Mouse (Mus musculus): ENCODE measurements around the gene Tas2r107. TPM values are rescaled to one million over a fixed set of nuclear protein-coding genes. Genes with fewer than 3 reads are reported as not detected.
"Not testable (repeated sequence)": the region's sequence is repeated elsewhere in the genome, so short reads cannot be mapped to it uniquely, and the experiment has no call there.

The Tas2r107 gene
- polyA plus RNA-seq (2015; fragmentation: Nextera tagmentation; extraction: Ambion mirVana) = not detected in 2 replicates

DNA sequence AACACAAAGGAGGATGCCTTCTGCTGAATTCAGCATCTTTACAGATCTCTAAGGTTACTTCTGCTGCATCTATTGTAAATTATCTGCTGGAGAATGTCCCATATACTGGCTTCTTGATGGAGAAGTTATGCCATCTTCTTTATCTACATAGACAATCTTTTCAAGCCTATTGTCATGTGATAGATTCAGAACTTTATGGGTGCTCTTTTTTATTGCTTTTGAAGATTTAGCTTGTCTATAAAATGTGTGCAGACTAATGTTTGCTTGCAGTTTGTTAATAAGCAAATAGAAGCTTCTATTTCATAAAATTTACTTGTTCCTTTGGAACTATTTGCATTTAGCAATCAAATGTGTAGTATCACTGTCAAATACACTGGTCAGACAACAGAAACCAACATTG, at the start of gene Tas2r107:
Tas2r107 (minus strand) TSS at position 101 of the 400 bp plus-strand sequence.
- H3K9ac ChIP-seq (ENCODE audit: low read length) = no peak within 1 kb of the TSS
- H3K4me1 ChIP-seq (ENCODE audit: control insufficient read depth, insufficient read depth, low read length) = no peaks in the 10 kb centered on the region
- no peaks in the 10 kb centered on the region for H3K27me3 ChIP-seq (ENCODE audit: control insufficient read depth, insufficient read depth, low read length)
- no peak for ATAC-seq (ENCODE audit: insufficient read depth, low FRiP score)
- H3K4me2 ChIP-seq (ENCODE audit: low read depth, low read length) = no peak within 1 kb of the TSS
- no peaks in the 10 kb centered on the region for H3K9me3 ChIP-seq (replicated peaks; ENCODE audit: control insufficient read depth, low read length)
- no peak within 1 kb of the TSS for H3K27ac ChIP-seq (ENCODE audit: low read length)
- no peaks in the 10 kb centered on the region for H3K36me3 ChIP-seq (ENCODE audit: control insufficient read depth, insufficient read depth, low read length)
- no peak within 1 kb of the TSS for H3K4me3 ChIP-seq (replicated peaks; ENCODE audit: low read length)

DNA sequence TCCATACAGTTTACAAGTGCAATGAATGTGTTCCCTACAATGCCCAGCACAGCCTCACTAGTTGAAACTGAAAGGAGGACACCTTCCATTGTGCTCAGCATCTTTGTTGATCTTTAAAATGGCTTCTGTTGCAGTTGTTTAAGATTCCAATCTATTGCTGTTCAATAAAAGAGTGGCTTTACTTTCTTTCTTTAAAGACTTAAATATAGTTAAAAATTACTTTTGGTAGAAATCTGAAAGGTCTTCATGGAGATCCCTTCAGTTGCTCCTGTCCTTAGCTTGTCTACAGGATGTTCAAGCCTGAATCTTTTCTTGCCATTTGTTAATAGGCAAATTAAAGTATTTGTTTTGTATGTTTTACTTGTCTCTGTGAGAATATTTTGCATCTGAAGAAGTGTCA, 30.0 kb upstream of the Tas2r107 start, which contains the start of gene Tas2r114:
Tas2r114 (minus strand) TSS at position 101 of the 400 bp plus-strand sequence.
- no peak for ATAC-seq (ENCODE audit: insufficient read depth, low FRiP score)
- Histone ChIP-seq H3K4me2 (ENCODE audit: low read depth, low read length) (no peak within 1 kb of the TSS), H3K4me1 (ENCODE audit: control insufficient read depth, insufficient read depth, low read length) (no peaks in the 10 kb centered on the region), H3K9ac (ENCODE audit: low read length) (no peak within 1 kb of the TSS), H3K36me3 (ENCODE audit: control insufficient read depth, insufficient read depth, low read length) (no peaks in the 10 kb centered on the region), H3K4me3 (replicated peaks; ENCODE audit: low read length) (no peak within 1 kb of the TSS), H3K27me3 (ENCODE audit: control insufficient read depth, insufficient read depth, low read length) (no peaks in the 10 kb centered on the region), H3K9me3 (replicated peaks; ENCODE audit: control insufficient read depth, low read length) (no peaks in the 10 kb centered on the region), H3K27ac (ENCODE audit: low read length) (no peak within 1 kb of the TSS)

DNA sequence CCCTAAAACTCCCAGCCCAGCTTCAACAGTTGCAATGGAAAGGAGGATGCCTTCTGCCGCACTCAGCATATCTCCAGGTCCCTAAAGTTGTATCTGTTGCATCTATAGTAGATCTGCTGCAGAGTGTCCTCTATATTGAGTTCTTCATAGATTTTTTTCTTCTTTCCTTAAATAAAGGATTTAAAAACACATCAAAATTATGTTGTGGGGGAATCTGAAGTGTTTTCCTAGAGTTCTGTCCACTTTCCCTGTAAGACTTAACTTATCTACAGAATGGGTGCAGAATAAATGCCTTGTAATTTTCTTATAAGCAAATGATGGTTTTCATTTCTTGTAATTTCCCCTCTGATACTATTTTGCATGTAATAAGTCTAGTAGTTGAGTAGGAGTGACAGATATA, 27.4 kb upstream of the Tas2r107 start, which contains the start of gene Tas2r105:
Tas2r105 (minus strand) TSS at position 101 of the 400 bp plus-strand sequence.
- Histone ChIP-seq H3K27ac (ENCODE audit: low read length) (no peak within 1 kb of the TSS), H3K36me3 (ENCODE audit: control insufficient read depth, insufficient read depth, low read length) (no peaks in the 10 kb centered on the region), H3K4me1 (ENCODE audit: control insufficient read depth, insufficient read depth, low read length) (no peaks in the 10 kb centered on the region), H3K4me2 (ENCODE audit: low read depth, low read length) (no peak within 1 kb of the TSS), H3K9ac (ENCODE audit: low read length) (no peak within 1 kb of the TSS), H3K4me3 (replicated peaks; ENCODE audit: low read length) (no peak within 1 kb of the TSS), H3K27me3 (ENCODE audit: control insufficient read depth, insufficient read depth, low read length) (no peaks in the 10 kb centered on the region), H3K9me3 (replicated peaks; ENCODE audit: control insufficient read depth, low read length) (no peaks in the 10 kb centered on the region)
- WGBS = 71% methylated on average over 1 of the region's 1 CpGs
- ATAC-seq (ENCODE audit: insufficient read depth, low FRiP score) = no peak

DNA sequence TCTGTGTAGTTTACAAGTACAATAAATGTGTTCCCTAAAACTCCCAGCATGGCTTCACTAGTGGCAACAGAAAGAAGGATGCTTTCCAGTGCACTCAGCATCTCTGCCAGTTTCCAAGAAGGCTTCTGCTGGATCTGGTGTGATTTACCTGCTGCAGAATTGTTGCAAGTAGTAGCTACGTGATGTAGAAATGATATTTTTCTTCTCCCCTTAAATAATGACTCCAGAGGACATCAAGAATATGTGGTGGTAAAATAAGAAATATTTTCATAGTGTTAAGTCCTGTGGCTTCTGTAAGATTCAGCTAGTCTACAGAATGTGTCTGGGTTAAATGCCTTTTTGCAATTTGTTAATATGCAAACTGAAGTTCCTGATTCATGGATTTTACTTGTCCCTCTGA, 25.7 kb upstream of the Tas2r107 start, which contains the start of gene Tas2r104:
Tas2r104 (minus strand) TSS at position 101 of the 400 bp plus-strand sequence.
- Histone ChIP-seq H3K9me3 (replicated peaks; ENCODE audit: control insufficient read depth, low read length) (no peaks in the 10 kb centered on the region), H3K9ac (ENCODE audit: low read length) (no peak within 1 kb of the TSS), H3K4me2 (ENCODE audit: low read depth, low read length) (no peak within 1 kb of the TSS), H3K4me3 (replicated peaks; ENCODE audit: low read length) (no peak within 1 kb of the TSS), H3K27ac (ENCODE audit: low read length) (no peak within 1 kb of the TSS), H3K36me3 (ENCODE audit: control insufficient read depth, insufficient read depth, low read length) (no peaks in the 10 kb centered on the region), H3K4me1 (ENCODE audit: control insufficient read depth, insufficient read depth, low read length) (no peaks in the 10 kb centered on the region), H3K27me3 (ENCODE audit: control insufficient read depth, insufficient read depth, low read length) (no peaks in the 10 kb centered on the region)
- no peak for ATAC-seq (ENCODE audit: insufficient read depth, low FRiP score)
- 71% methylated on average over 1 of the region's 1 CpGs for WGBS

DNA sequence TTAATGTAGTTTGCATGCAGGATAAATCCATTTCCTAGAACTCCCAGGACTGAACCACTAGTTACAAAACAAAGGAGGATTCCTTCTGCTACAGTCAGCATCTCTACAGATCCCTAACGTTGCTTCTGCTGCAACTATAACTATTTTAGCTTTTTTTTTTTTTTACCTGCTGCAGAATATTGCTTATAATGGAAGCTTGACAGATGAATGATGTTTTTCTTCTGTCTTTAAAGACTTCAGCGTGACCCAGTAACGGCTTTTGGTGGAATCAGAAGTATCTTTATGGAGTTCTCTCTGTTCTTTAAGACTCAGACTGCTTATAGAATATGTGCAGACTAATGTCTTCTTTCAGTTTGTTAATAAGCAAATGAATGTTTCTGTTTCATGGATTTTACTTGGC, 18.8 kb upstream of the Tas2r107 start, which contains the start of gene Tas2r106:
Tas2r106 (minus strand) TSS at position 101 of the 400 bp plus-strand sequence.
- 71% methylated on average over 3 of the region's 3 CpGs for WGBS
- Histone ChIP-seq H3K4me3 (replicated peaks; ENCODE audit: low read length) (no peak within 1 kb of the TSS), H3K9ac (ENCODE audit: low read length) (no peak within 1 kb of the TSS), H3K9me3 (replicated peaks; ENCODE audit: control insufficient read depth, low read length) (no peaks in the 10 kb centered on the region), H3K27me3 (ENCODE audit: control insufficient read depth, insufficient read depth, low read length) (no peaks in the 10 kb centered on the region), H3K4me1 (ENCODE audit: control insufficient read depth, insufficient read depth, low read length) (no peaks in the 10 kb centered on the region), H3K36me3 (ENCODE audit: control insufficient read depth, insufficient read depth, low read length) (no peaks in the 10 kb centered on the region), H3K4me2 (ENCODE audit: low read depth, low read length) (no peak within 1 kb of the TSS), H3K27ac (ENCODE audit: low read length) (no peak within 1 kb of the TSS)
- no peak for ATAC-seq (ENCODE audit: insufficient read depth, low FRiP score)

DNA sequence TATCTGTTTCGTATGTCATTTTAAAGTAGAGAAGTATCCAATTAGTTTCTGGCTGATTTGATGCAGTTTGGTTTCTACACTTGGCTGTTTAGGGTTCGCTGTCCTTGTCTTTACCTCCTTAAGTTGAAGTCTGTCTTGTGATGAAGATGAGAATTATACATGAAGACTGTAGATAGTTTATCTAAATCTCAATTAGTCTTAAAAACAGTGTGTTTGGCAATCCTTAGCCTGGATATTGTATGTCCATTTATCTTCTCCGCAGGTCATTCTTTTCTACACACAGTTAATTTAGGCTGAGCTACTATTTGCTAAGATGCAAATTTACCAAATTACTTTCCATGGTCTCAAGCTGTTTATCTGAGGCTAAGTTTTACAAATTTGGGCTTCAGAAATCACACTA, 29.1 kb downstream of the Tas2r107 start, which contains the start of gene Tas2r130:
Tas2r130 (minus strand) TSS at position 101 of the 400 bp plus-strand sequence.
- H3K27ac ChIP-seq (ENCODE audit: low read length) = no peak within 1 kb of the TSS
- H3K4me2 ChIP-seq (ENCODE audit: low read depth, low read length) = no peak within 1 kb of the TSS
- no peak for ATAC-seq (ENCODE audit: insufficient read depth, low FRiP score)
- H3K36me3 ChIP-seq (ENCODE audit: control insufficient read depth, insufficient read depth, low read length) = no peaks in the 10 kb centered on the region
- no peaks in the 10 kb centered on the region for H3K9me3 ChIP-seq (replicated peaks; ENCODE audit: control insufficient read depth, low read length)
- H3K27me3 ChIP-seq (ENCODE audit: control insufficient read depth, insufficient read depth, low read length) = no peaks in the 10 kb centered on the region
- H3K4me3 ChIP-seq (replicated peaks; ENCODE audit: low read length) = no peak within 1 kb of the TSS
- no peak within 1 kb of the TSS for H3K9ac ChIP-seq (ENCODE audit: low read length)
- H3K4me1 ChIP-seq (ENCODE audit: control insufficient read depth, insufficient read depth, low read length) = no peaks in the 10 kb centered on the region
- WGBS = 72% methylated on average over 3 of the region's 3 CpGs

DNA sequence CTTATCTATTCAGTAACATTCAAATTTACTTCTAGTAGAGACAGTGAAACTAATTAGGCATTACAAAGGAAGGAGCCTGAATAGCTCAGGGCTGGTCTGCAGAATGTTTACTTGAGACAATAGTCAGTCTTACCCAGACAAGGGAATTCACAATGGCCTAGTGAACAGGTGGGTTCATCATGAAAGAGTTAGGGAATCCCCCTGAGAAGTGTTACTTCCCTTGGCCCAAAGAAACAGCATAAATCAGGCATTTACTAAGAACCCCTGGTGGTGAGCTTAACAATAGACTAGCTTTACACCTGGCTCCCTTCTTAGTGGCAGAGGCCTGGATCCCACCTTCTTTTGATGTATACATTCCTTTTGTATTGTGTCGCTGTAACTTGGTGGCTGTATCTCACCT, 50.0 kb downstream of the Tas2r107 start:
- not testable (repeated sequence) for H3K27me3 ChIP-seq (ENCODE audit: control insufficient read depth, insufficient read depth, low read length); H3K4me3 ChIP-seq (replicated peaks; ENCODE audit: low read length); H3K27ac ChIP-seq (ENCODE audit: low read length); ATAC-seq (ENCODE audit: insufficient read depth, low FRiP score); H3K9me3 ChIP-seq (replicated peaks; ENCODE audit: control insufficient read depth, low read length); H3K4me2 ChIP-seq (ENCODE audit: low read depth, low read length); H3K9ac ChIP-seq (ENCODE audit: low read length); H3K36me3 ChIP-seq (ENCODE audit: control insufficient read depth, insufficient read depth, low read length); H3K4me1 ChIP-seq (ENCODE audit: control insufficient read depth, insufficient read depth, low read length)
- WGBS = 93% methylated on average over 1 of the region's 1 CpGs

Other genes starting within 250 kb of the Tas2r107 start
- gene 5430401F13Rik, start 173.7 kb downstream of the Tas2r107 start, polyA plus RNA-seq (2015; fragmentation: Nextera tagmentation; extraction: Ambion mirVana) = not detected in 2 replicates
- gene Gm6619, start 173.7 kb downstream of the Tas2r107 start, polyA plus RNA-seq (2015; fragmentation: Nextera tagmentation; extraction: Ambion mirVana) = not detected in 2 replicates
- not detected in 2 replicates for gene Tas2r130, start 29.2 kb downstream of the Tas2r107 start, polyA plus RNA-seq (2015; fragmentation: Nextera tagmentation; extraction: Ambion mirVana)
- gene Tas2r106, start 18.7 kb upstream of the Tas2r107 start, polyA plus RNA-seq (2015; fragmentation: Nextera tagmentation; extraction: Ambion mirVana) = not detected in 2 replicates
- not detected in 2 replicates for gene Tas2r104, start 25.6 kb upstream of the Tas2r107 start, polyA plus RNA-seq (2015; fragmentation: Nextera tagmentation; extraction: Ambion mirVana)
- not detected in 2 replicates for gene Tas2r105, start 27.3 kb upstream of the Tas2r107 start, polyA plus RNA-seq (2015; fragmentation: Nextera tagmentation; extraction: Ambion mirVana)
- gene Tas2r114, start 29.9 kb upstream of the Tas2r107 start, polyA plus RNA-seq (2015; fragmentation: Nextera tagmentation; extraction: Ambion mirVana) = not detected in 2 replicates